Mouse (Mus musculus): ENCODE data around the gene Dlg2.

DNA sequence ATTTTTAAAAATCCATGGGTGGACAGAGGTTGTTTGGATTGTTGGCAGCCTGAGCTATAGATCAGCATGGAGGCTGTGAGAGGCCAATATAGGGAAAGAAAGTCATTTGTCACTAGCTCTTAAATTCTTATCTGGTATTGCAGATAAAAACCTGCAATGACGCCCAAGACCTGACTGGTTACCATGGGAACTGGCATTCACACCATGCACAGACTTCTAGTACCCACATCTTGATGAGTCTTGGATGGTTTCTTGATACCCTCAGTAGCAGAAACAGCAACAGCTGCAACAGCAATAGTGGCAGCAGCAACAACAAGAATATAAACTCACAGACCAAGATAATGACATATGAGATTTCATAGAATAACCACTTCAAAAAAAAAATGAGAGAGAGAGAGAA, 315.1 kb downstream of the Dlg2 start:
- no peak for TF ChIP-seq CTCF (IDR thresholded peaks at IDR 0.05; ENCODE audit: control insufficient read depth, insufficient read depth, insufficient read length)
- no peak for TF ChIP-seq MYOD1 (IDR thresholded peaks at IDR 0.05; ENCODE audit: control insufficient read depth, insufficient read length, low read depth)
- TF ChIP-seq USF1 (IDR thresholded peaks at IDR 0.05; ENCODE audit: low read depth), result no peak
- TF ChIP-seq MAX (IDR thresholded peaks at IDR 0.05), result no peak
- no peak for TF ChIP-seq MYOG (IDR thresholded peaks at IDR 0.05; ENCODE audit: control insufficient read depth, extremely low read depth, insufficient read length)
- TF ChIP-seq CEBPB (IDR thresholded peaks at IDR 0.05; ENCODE audit: low read depth), result no peak

All from C2C12 (cell line).